Mouse (Mus musculus): Measurements from ENCODE around the gene Foxd1. TPM values are rescaled to one million over a fixed set of nuclear protein-coding genes. Genes with fewer than 3 reads are reported as not detected.

Foxd1 gene
- polyA plus RNA-seq, 1 experiment from 2014 or later: 2.9 TPM

Other genes with a start within 250 kb of the Foxd1 start
- gene Arhgef28, start 147.8 kb upstream of the Foxd1 start, polyA plus RNA-seq (2016; fragmentation: Nextera tagmentation; extraction: Ambion mirVana): 5.7 and 5.9 TPM in 2 replicates
- gene Utp15, start 91.2 kb upstream of the Foxd1 start, polyA plus RNA-seq (2016; fragmentation: Nextera tagmentation; extraction: Ambion mirVana): 50.7 and 53.6 TPM in 2 replicates
- gene Ankra2, start 91.2 kb upstream of the Foxd1 start, polyA plus RNA-seq (2016; fragmentation: Nextera tagmentation; extraction: Ambion mirVana): 14.7 and 15.7 TPM in 2 replicates
- gene Gm21976, start 74.4 kb upstream of the Foxd1 start, polyA plus RNA-seq (2016; fragmentation: Nextera tagmentation; extraction: Ambion mirVana): not detected in 2 replicates
- 756 and 758 TPM in 2 replicates for gene Btf3, start 37.2 kb upstream of the Foxd1 start, polyA plus RNA-seq (2016; fragmentation: Nextera tagmentation; extraction: Ambion mirVana)
- gene Gm10320, start 137.8 kb downstream of the Foxd1 start, polyA plus RNA-seq (2016; fragmentation: Nextera tagmentation; extraction: Ambion mirVana): 1.2 and 1.3 TPM in 2 replicates